Comparison of ENCODE assay signal across 8 mouse cellular contexts in the genomic region with DNA sequence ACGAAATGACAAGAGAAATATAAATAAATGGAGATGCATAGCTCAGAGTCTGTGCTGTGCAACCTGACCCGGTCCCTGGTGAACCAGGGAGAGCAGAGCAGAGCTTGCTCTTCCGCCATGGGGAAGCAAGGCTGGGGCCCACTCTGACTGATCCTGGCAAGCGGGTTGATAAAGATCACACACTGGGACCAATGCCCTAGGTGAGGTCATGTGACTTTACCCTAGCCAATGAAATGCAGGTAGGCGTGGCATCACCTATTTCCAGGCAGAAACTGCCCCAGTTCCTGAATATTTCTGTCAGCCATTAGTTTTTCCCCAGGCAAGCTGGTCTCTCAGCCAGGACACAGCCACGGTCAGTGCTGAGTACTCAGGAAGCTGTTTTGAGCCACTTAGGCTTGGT. TPM values are rescaled to one million over a fixed set of nuclear protein-coding genes. Genes with fewer than 3 reads are reported as not detected.
A peak's percentile ranks its signal among the peaks of the same experiment; 100 is the strongest.
DNase-seq lines count a peak whose midpoint lies in the region; ATAC-seq and TF ChIP-seq lines count a peak whose summit lies in the region.
"Had no signal": no experiment of that assay in that cellular context is flagged by ENCODE, and none has a peak within 500 bp of the region (broad histone marks: within the 10 kb centered on the region; RNA-seq: fewer than 3 reads in every experiment).

No protein-coding gene starts in this region.

- no peaks in the 10 kb centered on the region for H3K9me3 ChIP-seq in lung, postnatal 0 days (ENCODE audit: low read length)
- H3K9me3 ChIP-seq in kidney, embryonic 16.5 days (ENCODE audit: low read length) = no peaks in the 10 kb centered on the region
- H3K9me3 ChIP-seq in stomach, embryonic 14.5 days (ENCODE audit: control insufficient read depth, low read depth, low read length) = no peaks in the 10 kb centered on the region
- H3K9me3 ChIP-seq in midbrain, embryonic 10.5 days (replicated peaks) = no peaks in the 10 kb centered on the region

- peak; percentile 20; the same call in 1 of the 2 replicates for ATAC-seq in lung, postnatal 0 days
- ATAC-seq in kidney, embryonic 16.5 days (ENCODE audit: low FRiP score, low TSS enrichment) = no peak
- ATAC-seq in stomach, embryonic 14.5 days (ENCODE audit: insufficient number of reproducible peaks, insufficient read depth, low FRiP score, low read depth) = peak; percentile 48; the same call in 1 of the 2 replicates

- H3K27ac ChIP-seq in lung, postnatal 0 days (ENCODE audit: low read length) = no peak overlapping the region
- H3K27ac ChIP-seq in kidney, embryonic 16.5 days (ENCODE audit: low read length) = peak overlapping the region; percentile 76
- H3K27ac ChIP-seq in stomach, embryonic 14.5 days (ENCODE audit: low read length) = 0 out of 2 replicates have a peak overlapping the region, but pooled peaks have one; percentile 29
- no peak overlapping the region for H3K27ac ChIP-seq in midbrain, embryonic 10.5 days (replicated peaks)

- no peak for TF ChIP-seq EP300 in lung, postnatal 0 days (IDR thresholded peaks at IDR 0.05)

- WGBS in lung, postnatal 0 days = 28% methylated on average over 6 of the region's 6 CpGs
- WGBS in kidney, embryonic 16.5 days = 40% methylated on average over 6 of the region's 6 CpGs
- WGBS in stomach, embryonic 14.5 days = 38% methylated on average over 6 of the region's 6 CpGs
- WGBS in midbrain, embryonic 10.5 days = 55% methylated on average over 6 of the region's 6 CpGs

- peak; percentile 61 for DNase-seq in lung, postnatal 0 days (ENCODE audit: low spot score)
- DNase-seq in lung, postnatal 25 days (ENCODE audit: low spot score) = no peak
- peak; percentile 69 for DNase-seq in c-Kit-positive CD71-positive TER-119-positive erythroid progenitor cells, embryonic 14.5 days (ENCODE audit: low spot score)
- no peak for DNase-seq in ovary, postnatal 36 days (ENCODE audit: low spot score)
- no peak for DNase-seq in midbrain, embryonic 10.5 days (ENCODE audit: low spot score)

- H3K4me2 ChIP-seq in lung, postnatal 0 days (replicated peaks; ENCODE audit: low read depth, low read length) = no peak overlapping the region
- H3K4me2 ChIP-seq in kidney, embryonic 16.5 days (replicated peaks; ENCODE audit: low read depth, low read length) = no peak overlapping the region
- H3K4me2 ChIP-seq in stomach, embryonic 14.5 days (replicated peaks; ENCODE audit: low read depth, low read length) = no peak overlapping the region

- no peaks in the 10 kb centered on the region for H3K36me3 ChIP-seq in lung, postnatal 0 days (ENCODE audit: insufficient read depth, low read length)
- no peaks in the 10 kb centered on the region for H3K36me3 ChIP-seq in kidney, embryonic 16.5 days (ENCODE audit: insufficient read depth, low read length)
- H3K36me3 ChIP-seq in stomach, embryonic 14.5 days (ENCODE audit: control insufficient read depth, insufficient read depth, low read length) = no peaks in the 10 kb centered on the region
- H3K36me3 ChIP-seq in midbrain, embryonic 10.5 days = no peaks in the 10 kb centered on the region

- peaks cover 11% of the 10 kb centered on the region; the same call in 1 of the 2 replicates for H3K4me1 ChIP-seq in lung, postnatal 0 days (ENCODE audit: insufficient read depth, low read depth, low read length)
- peaks cover 72% of the 10 kb centered on the region for H3K4me1 ChIP-seq in kidney, embryonic 16.5 days (ENCODE audit: insufficient read depth, low read length)
- peaks cover 37% of the 10 kb centered on the region for H3K4me1 ChIP-seq in stomach, embryonic 14.5 days (ENCODE audit: control insufficient read depth, insufficient read depth, low read length)
- H3K4me1 ChIP-seq in midbrain, embryonic 10.5 days = peaks cover 51% of the 10 kb centered on the region

- TF ChIP-seq CTCF in lung, postnatal 0 days (IDR thresholded peaks at IDR 0.05) = no peak

- H3K9ac ChIP-seq in lung, postnatal 0 days (replicated peaks; ENCODE audit: low read depth) = no peak overlapping the region
- peak overlapping the region; percentile 22; the same call in 1 of the 2 replicates for H3K9ac ChIP-seq in kidney, embryonic 16.5 days (replicated peaks; ENCODE audit: low read length)
- H3K9ac ChIP-seq in stomach, embryonic 14.5 days (replicated peaks; ENCODE audit: low read depth, low read length) = no peak overlapping the region

- H3K27me3 ChIP-seq in lung, postnatal 0 days (replicated peaks; ENCODE audit: insufficient read depth, low read length) = no peaks in the 10 kb centered on the region
- H3K27me3 ChIP-seq in kidney, embryonic 16.5 days (ENCODE audit: insufficient read depth, low read length) = no peaks in the 10 kb centered on the region
- no peaks in the 10 kb centered on the region for H3K27me3 ChIP-seq in stomach, embryonic 14.5 days (ENCODE audit: control insufficient read depth, insufficient read depth, low read length)
- no peaks in the 10 kb centered on the region for H3K27me3 ChIP-seq in midbrain, embryonic 10.5 days (ENCODE audit: low read depth, poor library complexity, severe bottlenecking)

- H3K4me3 ChIP-seq in lung, postnatal 0 days (ENCODE audit: low read depth, low read length) = no peak overlapping the region
- H3K4me3 ChIP-seq in kidney, embryonic 16.5 days (ENCODE audit: low read length) = no peak overlapping the region
- H3K4me3 ChIP-seq in stomach, embryonic 14.5 days (ENCODE audit: low read depth, low read length) = no peak overlapping the region
- no peak overlapping the region for H3K4me3 ChIP-seq in midbrain, embryonic 10.5 days

RNA-seq across cellular contexts. Expression of a gene that starts 37.3 kb away (rescaled TPM):
- polyA plus RNA-seq in lung, postnatal 0 days (2015; fragmentation: Nextera tagmentation; extraction: Ambion mirVana) = 0.57 and 1.5 TPM in 2 replicates
- polyA plus RNA-seq in kidney, embryonic 16.5 days (2015; fragmentation: Nextera tagmentation; extraction: Ambion mirVana) = 0.69 and 1.1 TPM in 2 replicates
- 1.1 and 2.1 TPM in 2 replicates for polyA plus RNA-seq in stomach, embryonic 14.5 days (2014; fragmentation: Nextera tagmentation; extraction: Ambion mirVana)
- polyA plus RNA-seq in midbrain, embryonic 10.5 days (2016; fragmentation: Nextera tagmentation; extraction: Ambion mirVana) = 0.40 and 2.0 TPM in 2 replicates

RNA-seq across cellular contexts. Expression of a gene that starts 48.8 kb away (rescaled TPM):
- polyA plus RNA-seq in lung, postnatal 0 days (2015; fragmentation: Nextera tagmentation; extraction: Ambion mirVana) = not detected in 2 replicates
- polyA plus RNA-seq in kidney, embryonic 16.5 days (2015; fragmentation: Nextera tagmentation; extraction: Ambion mirVana) = not detected in 2 replicates
- polyA plus RNA-seq in stomach, embryonic 14.5 days (2014; fragmentation: Nextera tagmentation; extraction: Ambion mirVana) = not detected in 2 replicates
- not detected in 2 replicates for polyA plus RNA-seq in midbrain, embryonic 10.5 days (2016; fragmentation: Nextera tagmentation; extraction: Ambion mirVana)
- polyA plus RNA-seq: frontal cortex, adult 2 months had no signal

Comparison
In these comparisons a context has a peak if more than half of its experiments do, and no peak if none do; other contexts are left out.
1. DNase-seq: peak in lung, postnatal 0 days (single experiment) and c-Kit-positive CD71-positive TER-119-positive erythroid progenitor cells, embryonic 14.5 days (single experiment); none in lung, postnatal 25 days (single experiment), ovary, postnatal 36 days (single experiment) and midbrain, embryonic 10.5 days (single experiment).
2. H3K27ac ChIP-seq: peak in kidney, embryonic 16.5 days (single experiment) and stomach, embryonic 14.5 days (single experiment); none in lung, postnatal 0 days (single experiment) and midbrain, embryonic 10.5 days (single experiment).